Mouse (Mus musculus): Measurements from ENCODE around the gene Gm35549. TPM values are rescaled to one million over a fixed set of nuclear protein-coding genes. Genes with fewer than 3 reads are reported as not detected.

Gene Gm35549
- polyA plus RNA-seq, 1 experiment from 2014 or later: not detected

DNA sequence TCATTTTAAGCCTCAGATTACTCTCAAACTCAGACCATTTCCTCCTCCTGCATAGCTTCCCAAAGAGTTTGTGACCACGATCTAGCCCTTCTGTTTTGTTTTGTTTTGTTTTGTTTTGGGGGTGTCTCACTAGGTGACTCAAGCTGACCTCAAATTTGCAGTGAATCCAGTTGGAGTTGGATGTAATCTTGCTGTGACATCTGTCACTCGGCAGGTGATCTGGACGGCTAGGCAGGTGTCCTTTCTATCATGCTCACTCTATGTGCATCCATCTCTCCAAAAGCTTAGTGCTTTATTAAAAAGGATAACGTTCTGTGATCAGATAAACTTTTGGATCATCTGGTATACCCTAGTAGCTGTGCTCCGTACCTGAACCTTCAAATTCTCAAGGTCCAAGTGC is 31.4 kb downstream of the Gm35549 start:
- ATAC-seq (ENCODE audit: low read depth): no peak
- 70% methylated on average over 5 of the region's 5 CpGs for WGBS (ENCODE audit: insufficient replicate concordance)
- Histone ChIP-seq H3K4me2 (ENCODE audit: low read depth, low read length) (no peak overlapping the region), H3K27me3 (ENCODE audit: control insufficient read depth, insufficient read depth, low read depth, low read length) (no peaks in the 10 kb centered on the region), H3K4me3 (ENCODE audit: low read depth, low read length) (no peak overlapping the region), H3K27ac (ENCODE audit: low read length) (no peak overlapping the region), H3K4me1 (ENCODE audit: control insufficient read depth, low read depth, low read length) (no peaks in the 10 kb centered on the region), H3K36me3 (ENCODE audit: control insufficient read depth, insufficient read depth) (no peaks in the 10 kb centered on the region), H3K9ac (ENCODE audit: low read depth, low read length) (no peak overlapping the region), H3K9me3 (replicated peaks; ENCODE audit: control insufficient read depth, low read length) (no peaks in the 10 kb centered on the region)

DNA sequence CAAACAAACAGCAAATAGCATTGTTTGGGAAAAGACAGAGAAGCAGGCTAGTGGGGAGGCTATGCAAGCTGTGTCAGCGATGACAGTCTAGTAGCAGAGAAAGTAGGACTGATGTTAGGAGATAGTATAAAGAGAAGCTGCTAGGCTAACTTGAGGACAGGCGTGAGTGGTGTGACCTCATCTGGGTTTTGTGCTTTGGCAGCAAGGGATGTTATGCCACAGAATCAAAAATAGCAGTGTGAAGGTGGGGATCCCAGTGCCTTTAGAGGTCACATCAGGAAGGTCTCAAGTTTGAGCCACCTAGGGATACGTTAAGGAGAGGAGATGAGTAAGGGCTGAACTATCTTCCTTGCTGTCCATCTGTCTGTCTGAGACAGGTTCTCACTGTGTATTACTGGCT is 33.6 kb downstream of the Gm35549 start:
- H3K27me3 ChIP-seq (ENCODE audit: control insufficient read depth, insufficient read depth, low read depth, low read length): no peaks in the 10 kb centered on the region
- 66% methylated on average over 3 of the region's 3 CpGs for WGBS (ENCODE audit: insufficient replicate concordance)
- no peak for ATAC-seq (ENCODE audit: low read depth)
- H3K4me3 ChIP-seq (ENCODE audit: low read depth, low read length): no peak overlapping the region
- H3K36me3 ChIP-seq (ENCODE audit: control insufficient read depth, insufficient read depth): no peaks in the 10 kb centered on the region
- H3K9me3 ChIP-seq (replicated peaks; ENCODE audit: control insufficient read depth, low read length): no peaks in the 10 kb centered on the region
- no peak overlapping the region for H3K9ac ChIP-seq (ENCODE audit: low read depth, low read length)
- peaks cover 7% of the 10 kb centered on the region; the same call in 1 of the 2 replicates for H3K4me1 ChIP-seq (ENCODE audit: control insufficient read depth, low read depth, low read length)
- no peak overlapping the region for H3K4me2 ChIP-seq (ENCODE audit: low read depth, low read length)
- no peak overlapping the region for H3K27ac ChIP-seq (ENCODE audit: low read length)

DNA sequence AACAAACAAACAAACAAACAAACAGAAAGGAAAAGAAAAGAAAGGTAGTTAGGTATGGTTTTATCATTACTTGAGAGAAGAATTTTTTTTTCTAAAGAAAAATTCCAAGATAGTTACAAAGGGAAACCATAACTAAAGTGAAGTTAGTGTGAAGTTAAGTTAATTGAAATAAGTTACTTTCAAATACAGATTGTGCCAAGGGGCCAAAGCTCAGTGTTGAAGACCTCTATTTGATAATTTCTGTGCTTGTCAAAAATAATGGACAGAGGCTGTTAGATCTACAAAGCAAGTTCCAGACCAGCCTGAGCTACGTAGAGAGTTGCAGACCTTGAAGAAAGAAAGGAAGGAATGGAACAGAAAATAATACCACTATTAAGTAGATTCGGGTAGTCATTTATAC is 36.6 kb downstream of the Gm35549 start:
- WGBS (ENCODE audit: insufficient replicate concordance): 62% methylated on average over 2 of the region's 2 CpGs
- Histone ChIP-seq H3K27ac (ENCODE audit: low read length) (no peak overlapping the region), H3K4me2 (ENCODE audit: low read depth, low read length) (no peak overlapping the region), H3K4me3 (ENCODE audit: low read depth, low read length) (no peak overlapping the region), H3K9ac (ENCODE audit: low read depth, low read length) (no peak overlapping the region), H3K4me1 (ENCODE audit: control insufficient read depth, low read depth, low read length) (peaks cover 7% of the 10 kb centered on the region; the same call in 1 of the 2 replicates), H3K36me3 (ENCODE audit: control insufficient read depth, insufficient read depth) (no peaks in the 10 kb centered on the region), H3K9me3 (replicated peaks; ENCODE audit: control insufficient read depth, low read length) (no peaks in the 10 kb centered on the region), H3K27me3 (ENCODE audit: control insufficient read depth, insufficient read depth, low read depth, low read length) (no peaks in the 10 kb centered on the region)
- no peak for ATAC-seq (ENCODE audit: low read depth)

DNA sequence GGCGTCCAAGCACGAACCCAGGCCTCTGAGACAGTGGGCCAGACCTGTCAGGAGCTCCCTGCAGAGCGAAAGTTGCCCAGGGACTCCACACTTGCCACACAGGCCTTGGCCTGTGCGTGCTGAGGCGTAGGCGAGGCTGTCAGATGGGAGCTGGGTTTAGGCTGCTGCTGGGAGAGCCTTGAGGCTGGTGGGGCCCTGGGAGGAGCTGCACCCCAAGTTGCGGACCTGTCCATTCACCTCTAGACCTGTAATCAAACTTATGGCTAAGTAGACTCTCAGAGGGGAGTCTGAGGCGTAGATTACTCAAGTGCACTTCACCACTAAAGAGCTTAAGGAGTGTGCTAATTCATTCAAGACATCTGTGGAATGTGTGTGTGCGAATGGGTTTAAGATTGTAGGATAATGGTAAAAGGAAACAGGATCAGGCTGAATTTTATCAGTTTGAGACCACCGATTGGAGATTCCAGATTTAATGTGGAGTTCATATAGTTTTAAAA is 37.9 kb downstream of the Gm35549 start:
- 13% methylated on average over 10 of the region's 10 CpGs for WGBS (ENCODE audit: insufficient replicate concordance)
- H3K27me3 ChIP-seq (ENCODE audit: control insufficient read depth, insufficient read depth, low read depth, low read length): no peaks in the 10 kb centered on the region
- ATAC-seq (ENCODE audit: low read depth): no peak

DNA sequence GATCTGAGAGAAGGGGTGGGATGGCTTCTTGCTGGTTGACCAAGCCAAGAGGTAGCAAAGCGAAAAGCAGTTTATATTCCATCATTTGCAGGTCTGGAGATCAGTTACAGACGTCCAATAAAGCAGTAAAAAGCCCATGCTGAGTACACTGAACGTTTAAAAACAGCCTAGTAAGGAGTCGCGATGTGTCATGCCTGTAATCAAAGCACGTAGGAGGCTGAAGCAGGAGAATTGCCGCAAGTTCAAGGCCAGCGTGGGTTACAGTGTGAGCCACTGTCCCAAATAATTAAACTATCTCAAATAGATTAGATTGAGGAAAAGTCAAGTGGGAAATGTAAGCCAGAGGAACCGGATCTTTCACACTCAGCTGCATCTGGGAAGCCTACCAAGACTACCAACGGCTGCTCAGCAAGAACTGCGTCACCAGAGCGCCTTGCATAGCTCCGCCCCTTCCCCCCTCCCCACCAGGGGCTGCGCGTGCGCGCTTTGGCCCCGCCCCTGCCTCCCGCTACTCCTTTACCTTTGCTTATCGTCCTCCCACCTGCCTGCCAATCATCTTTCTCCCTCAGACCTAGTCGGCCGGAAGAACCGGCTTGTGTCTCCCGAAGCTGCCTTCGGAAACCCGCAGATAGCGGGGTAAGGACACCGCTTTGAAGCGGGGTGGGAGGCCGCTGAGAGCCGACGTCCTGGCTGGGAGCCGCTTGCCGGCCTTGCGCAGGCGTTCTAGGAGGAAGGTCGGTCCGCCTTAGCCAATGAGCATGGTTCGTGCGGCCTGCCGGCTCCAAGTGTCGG is 38.6 kb downstream of the Gm35549 start, which contains the start of gene Tcaim:
Tcaim (plus strand) TSS at position 487 of the 792 bp plus-strand sequence.
- Histone ChIP-seq H3K27ac (ENCODE audit: low read length) (peak within 1 kb of the TSS; percentile 84), H3K9me3 (replicated peaks; ENCODE audit: control insufficient read depth, low read length) (no peaks in the 10 kb centered on the region), H3K9ac (ENCODE audit: low read depth, low read length) (peak within 1 kb of the TSS; percentile 72), H3K4me3 (ENCODE audit: low read depth, low read length) (peak within 1 kb of the TSS; percentile 74), H3K4me1 (ENCODE audit: control insufficient read depth, low read depth, low read length) (peaks cover 7% of the 10 kb centered on the region; the same call in 1 of the 2 replicates), H3K4me2 (ENCODE audit: low read depth, low read length) (peak within 1 kb of the TSS; percentile 95), H3K36me3 (ENCODE audit: control insufficient read depth, insufficient read depth) (no peaks in the 10 kb centered on the region), H3K27me3 (ENCODE audit: control insufficient read depth, insufficient read depth, low read depth, low read length) (no peaks in the 10 kb centered on the region)
- WGBS (ENCODE audit: insufficient replicate concordance): 6% methylated on average over 42 of the region's 42 CpGs
- peak; percentile 94 for ATAC-seq (ENCODE audit: low read depth)

More for the DNA sequence above, 37.9 kb downstream of the Gm35549 start:
- no peaks in the 10 kb centered on the region for H3K36me3 ChIP-seq (ENCODE audit: control insufficient read depth, insufficient read depth)
- H3K9me3 ChIP-seq (replicated peaks; ENCODE audit: control insufficient read depth, low read length): no peaks in the 10 kb centered on the region
- H3K4me3 ChIP-seq (ENCODE audit: low read depth, low read length): peak overlapping the region; percentile 74
- peak overlapping the region; percentile 72 for H3K9ac ChIP-seq (ENCODE audit: low read depth, low read length)
- peak overlapping the region; percentile 95 for H3K4me2 ChIP-seq (ENCODE audit: low read depth, low read length)
- peak overlapping the region; percentile 84 for H3K27ac ChIP-seq (ENCODE audit: low read length)
- peaks cover 7% of the 10 kb centered on the region; the same call in 1 of the 2 replicates for H3K4me1 ChIP-seq (ENCODE audit: control insufficient read depth, low read depth, low read length)

DNA sequence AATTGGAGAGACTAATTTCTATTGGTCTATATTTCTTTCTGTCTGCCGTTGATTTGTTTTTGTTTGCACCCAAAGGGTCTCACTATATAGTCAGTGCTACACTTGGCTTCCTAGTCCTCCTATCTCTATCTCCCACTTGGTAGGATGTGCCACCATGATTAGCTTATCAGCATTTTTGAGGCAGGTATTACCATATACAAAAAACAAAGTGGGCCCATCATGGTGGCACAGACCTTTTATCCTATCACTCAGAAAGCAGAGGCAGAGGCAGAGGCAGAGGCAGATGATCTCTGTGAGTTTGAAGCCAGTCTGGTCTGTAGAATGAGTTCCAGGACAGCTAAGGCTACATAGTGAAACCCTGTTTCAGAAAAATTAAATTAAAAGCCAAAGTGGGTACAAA is 57.3 kb downstream of the Gm35549 start:
- ATAC-seq (ENCODE audit: low read depth): no peak

DNA sequence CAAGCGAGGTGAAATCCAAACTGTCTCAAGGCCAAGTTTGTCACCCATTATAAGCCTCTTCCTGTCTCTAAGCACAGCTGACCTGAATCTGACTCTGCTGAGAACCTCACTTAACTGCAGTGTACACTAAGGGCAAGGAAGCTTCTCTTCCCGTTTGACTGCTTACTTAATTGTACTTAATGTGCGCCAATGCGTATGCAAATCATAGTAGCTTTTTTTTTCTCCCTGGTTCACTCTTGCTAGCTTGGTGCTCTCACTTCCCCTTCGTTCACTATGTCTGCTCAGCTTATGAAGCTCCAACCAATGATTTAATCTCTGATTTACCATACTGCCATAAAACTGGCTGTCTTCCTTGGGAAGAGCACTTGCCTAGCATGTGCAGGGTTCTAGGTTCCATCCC is 58.6 kb downstream of the Gm35549 start:
- 59% methylated on average over 5 of the region's 5 CpGs for WGBS (ENCODE audit: insufficient replicate concordance)
- H3K4me1 ChIP-seq (ENCODE audit: control insufficient read depth, low read depth, low read length): no peaks in the 10 kb centered on the region
- H3K27me3 ChIP-seq (ENCODE audit: control insufficient read depth, insufficient read depth, low read depth, low read length): no peaks in the 10 kb centered on the region
- H3K36me3 ChIP-seq (ENCODE audit: control insufficient read depth, insufficient read depth): no peaks in the 10 kb centered on the region
- no peak for ATAC-seq (ENCODE audit: low read depth)
- no peak overlapping the region for H3K27ac ChIP-seq (ENCODE audit: low read length)
- H3K4me2 ChIP-seq (ENCODE audit: low read depth, low read length): no peak overlapping the region
- no peak overlapping the region for H3K9ac ChIP-seq (ENCODE audit: low read depth, low read length)
- H3K4me3 ChIP-seq (ENCODE audit: low read depth, low read length): no peak overlapping the region
- H3K9me3 ChIP-seq (replicated peaks; ENCODE audit: control insufficient read depth, low read length): no peaks in the 10 kb centered on the region

More for the DNA sequence above, 57.3 kb downstream of the Gm35549 start:
- Histone ChIP-seq H3K4me2 (ENCODE audit: low read depth, low read length) (no peak overlapping the region), H3K4me1 (ENCODE audit: control insufficient read depth, low read depth, low read length) (no peaks in the 10 kb centered on the region), H3K36me3 (ENCODE audit: control insufficient read depth, insufficient read depth) (no peaks in the 10 kb centered on the region), H3K9ac (ENCODE audit: low read depth, low read length) (no peak overlapping the region), H3K4me3 (ENCODE audit: low read depth, low read length) (no peak overlapping the region), H3K27ac (ENCODE audit: low read length) (no peak overlapping the region), H3K9me3 (replicated peaks; ENCODE audit: control insufficient read depth, low read length) (no peaks in the 10 kb centered on the region), H3K27me3 (ENCODE audit: control insufficient read depth, insufficient read depth, low read depth, low read length) (no peaks in the 10 kb centered on the region)
- WGBS (ENCODE audit: insufficient replicate concordance): 48% methylated on average over 1 of the region's 1 CpGs

Other genes starting within 250 kb of the Gm35549 start
- not detected in 2 replicates for gene Topaz1, start 96.7 kb downstream of the Gm35549 start, polyA plus RNA-seq (2015; fragmentation: Nextera tagmentation; extraction: Ambion mirVana)
- 2.0 and 2.1 TPM in 2 replicates for gene Tcaim, start 38.5 kb downstream of the Gm35549 start, polyA plus RNA-seq (2015; fragmentation: Nextera tagmentation; extraction: Ambion mirVana)
- gene Zfp445, start 22.0 kb upstream of the Gm35549 start, polyA plus RNA-seq (2015; fragmentation: Nextera tagmentation; extraction: Ambion mirVana): 19.4 and 20.3 TPM in 2 replicates
- gene Zkscan7, start 41.6 kb upstream of the Gm35549 start, polyA plus RNA-seq (2015; fragmentation: Nextera tagmentation; extraction: Ambion mirVana): 0.69 and 1.0 TPM in 2 replicates
- 1.6 and 1.8 TPM in 2 replicates for gene Zfp105, start 79.0 kb upstream of the Gm35549 start, polyA plus RNA-seq (2015; fragmentation: Nextera tagmentation; extraction: Ambion mirVana)
- 12.0 and 14.0 TPM in 2 replicates for gene 1110059G10Rik, start 107.0 kb upstream of the Gm35549 start, polyA plus RNA-seq (2015; fragmentation: Nextera tagmentation; extraction: Ambion mirVana)
- 26.9 and 30.4 TPM in 2 replicates for gene Kif15, start 107.0 kb upstream of the Gm35549 start, polyA plus RNA-seq (2015; fragmentation: Nextera tagmentation; extraction: Ambion mirVana)
- gene Tmem42, start 177.3 kb upstream of the Gm35549 start, polyA plus RNA-seq (2015; fragmentation: Nextera tagmentation; extraction: Ambion mirVana): 6.5 and 6.6 TPM in 2 replicates
- gene Tgm4, start 190.7 kb upstream of the Gm35549 start, polyA plus RNA-seq (2015; fragmentation: Nextera tagmentation; extraction: Ambion mirVana): 0.12 and 0.13 TPM in 2 replicates